Mouse (Mus musculus): ENCODE data around the gene Naa38.

Naa38 gene

DNA sequence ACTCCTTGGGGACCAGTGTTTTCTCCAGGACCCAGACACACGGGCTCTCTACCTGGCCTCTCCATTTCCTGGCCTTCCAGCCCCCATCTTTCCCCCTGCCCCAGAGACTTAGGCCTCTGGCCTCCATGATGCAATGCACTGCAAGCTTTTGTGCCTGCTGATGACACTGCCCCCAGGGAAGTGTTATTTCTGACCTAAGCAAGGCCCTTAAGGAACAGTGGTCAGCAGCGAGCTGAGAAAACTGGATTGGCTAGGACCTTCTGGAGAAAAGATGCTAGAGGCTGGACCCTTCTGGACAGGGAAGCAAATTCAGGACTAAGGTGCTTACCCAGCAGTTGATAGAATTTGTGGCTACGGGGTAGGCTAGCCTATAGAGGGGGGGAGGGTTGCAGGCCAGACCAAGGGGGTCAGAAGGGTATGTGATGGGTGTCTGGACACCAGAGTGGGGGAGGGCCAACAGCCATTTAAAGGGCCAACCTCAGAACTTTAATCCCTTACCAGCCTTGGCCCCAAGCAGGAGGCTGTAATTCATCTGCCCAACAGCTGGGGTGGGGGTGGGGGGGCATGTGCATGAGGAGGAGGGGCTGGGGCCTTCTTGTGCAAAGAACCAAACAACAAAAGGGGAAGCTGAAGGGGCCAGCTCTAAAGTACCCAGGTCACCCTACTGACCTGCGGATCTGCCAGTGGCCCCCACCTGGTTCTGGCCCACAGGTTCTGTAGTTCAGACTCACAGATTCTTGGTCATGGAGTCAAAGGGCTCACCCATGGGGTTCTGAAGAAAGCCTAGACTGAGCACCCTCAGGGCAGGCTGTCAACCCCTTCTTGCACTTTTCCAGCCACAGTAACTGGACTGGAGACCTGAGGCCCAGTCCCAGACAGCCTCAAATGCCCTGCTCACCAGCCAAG, 19.4 kb downstream of the Naa38 start:
- no peak for DNase-seq (ENCODE audit: low spot score)

DNA sequence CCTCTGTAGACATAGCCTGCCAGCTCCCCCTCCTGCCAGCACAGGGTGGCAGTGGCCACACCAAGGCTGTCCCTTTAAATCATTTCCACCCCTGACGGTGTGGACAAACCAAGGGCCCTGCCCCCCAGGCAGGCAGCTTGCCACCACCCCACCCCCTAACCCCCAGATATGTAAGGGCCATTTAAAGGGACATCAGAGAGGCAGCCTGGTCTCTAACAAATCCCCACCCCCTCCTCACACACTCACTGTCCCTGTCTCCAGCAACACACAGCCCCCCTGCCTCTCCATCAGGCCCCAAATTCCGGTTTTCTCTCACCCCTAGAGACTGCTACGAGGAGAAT, 20.0 kb downstream of the Naa38 start:
- DNase-seq (ENCODE audit: low spot score): no peak

DNA sequence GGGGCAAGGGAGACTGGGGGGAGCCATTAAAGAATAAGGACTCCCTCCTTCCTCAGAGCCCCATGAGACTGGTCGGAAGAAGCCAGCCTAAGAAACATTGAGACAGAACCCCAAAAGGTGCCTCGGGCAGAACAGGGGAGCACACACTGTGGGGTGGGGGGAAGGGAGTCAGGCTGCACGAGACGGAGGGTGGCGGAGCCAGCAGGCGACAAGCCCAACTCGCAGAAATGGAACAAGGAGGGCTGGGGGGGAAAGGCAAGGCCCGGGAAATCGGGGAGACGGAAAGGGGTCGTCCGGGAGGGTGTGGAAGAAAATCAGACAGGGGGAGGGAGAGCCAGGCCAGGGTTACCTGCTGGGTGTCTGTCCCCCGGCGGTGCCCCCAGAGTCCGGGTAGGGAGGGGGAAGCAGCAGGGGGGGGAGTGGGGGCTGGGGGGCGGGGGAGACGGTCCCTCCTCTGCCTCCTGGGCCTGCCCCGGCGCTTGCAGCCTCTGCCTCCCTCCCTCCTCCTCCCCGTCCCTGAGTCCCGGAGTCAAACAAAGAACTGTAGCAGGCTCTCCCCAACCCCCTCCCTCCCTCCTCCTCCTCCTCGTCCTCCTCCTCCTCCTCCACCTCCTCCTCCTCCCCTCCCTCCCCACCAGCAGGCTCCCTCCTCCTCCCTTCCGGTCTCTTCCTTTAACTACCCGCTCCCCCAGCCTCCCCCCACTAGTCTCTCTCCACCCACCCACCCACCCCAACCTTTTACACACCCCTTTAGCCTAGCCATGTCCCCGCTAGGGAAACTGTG, 20.6 kb downstream of the Naa38 start:
- no peak for DNase-seq (ENCODE audit: low spot score)

DNA sequence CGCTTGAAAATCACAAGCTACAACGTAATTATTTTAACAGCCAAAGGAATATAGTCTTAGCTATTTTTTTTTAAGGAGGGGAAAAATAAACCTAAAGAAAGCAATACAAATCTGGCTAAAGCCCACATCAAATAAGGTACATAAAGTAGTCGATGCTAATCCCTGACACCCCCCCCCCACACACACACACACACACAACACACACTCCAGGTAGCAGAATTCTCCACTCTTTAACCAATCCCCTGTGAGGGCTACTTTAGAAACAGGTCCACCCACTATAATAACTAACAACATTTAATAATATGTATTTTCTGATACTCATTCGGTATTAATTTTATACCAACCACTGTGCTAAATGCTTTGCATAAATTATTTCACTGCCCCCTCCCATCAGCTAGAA, 21.2 kb downstream of the Naa38 start:
- no peak for DNase-seq (ENCODE audit: low spot score)

DNA sequence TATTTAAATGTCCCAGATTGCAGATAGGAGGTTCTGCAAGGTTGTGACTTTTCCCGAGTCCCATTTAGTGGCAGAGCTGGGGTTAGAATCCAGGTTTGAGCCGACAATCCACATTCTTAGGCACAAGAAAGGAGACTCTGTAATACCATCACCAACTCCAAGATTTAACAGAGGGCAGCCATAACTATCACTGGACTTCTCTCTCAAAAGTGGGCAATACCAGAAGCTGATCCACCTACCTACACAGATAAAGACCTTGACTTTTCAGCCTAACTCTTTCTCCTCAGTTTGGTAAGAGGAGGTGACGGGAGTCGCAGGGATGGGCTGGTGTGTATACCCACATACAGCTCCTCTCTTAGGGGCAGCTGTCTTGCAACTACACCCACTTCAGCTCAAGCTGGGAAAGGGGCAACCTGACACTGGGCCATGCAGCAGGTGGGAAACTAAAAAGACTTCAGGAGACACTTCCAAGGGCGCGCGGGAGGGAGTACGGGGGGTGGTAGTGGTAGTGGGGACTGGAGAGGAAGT, 21.7 kb downstream of the Naa38 start:
- no peak for DNase-seq (ENCODE audit: low spot score)

DNA sequence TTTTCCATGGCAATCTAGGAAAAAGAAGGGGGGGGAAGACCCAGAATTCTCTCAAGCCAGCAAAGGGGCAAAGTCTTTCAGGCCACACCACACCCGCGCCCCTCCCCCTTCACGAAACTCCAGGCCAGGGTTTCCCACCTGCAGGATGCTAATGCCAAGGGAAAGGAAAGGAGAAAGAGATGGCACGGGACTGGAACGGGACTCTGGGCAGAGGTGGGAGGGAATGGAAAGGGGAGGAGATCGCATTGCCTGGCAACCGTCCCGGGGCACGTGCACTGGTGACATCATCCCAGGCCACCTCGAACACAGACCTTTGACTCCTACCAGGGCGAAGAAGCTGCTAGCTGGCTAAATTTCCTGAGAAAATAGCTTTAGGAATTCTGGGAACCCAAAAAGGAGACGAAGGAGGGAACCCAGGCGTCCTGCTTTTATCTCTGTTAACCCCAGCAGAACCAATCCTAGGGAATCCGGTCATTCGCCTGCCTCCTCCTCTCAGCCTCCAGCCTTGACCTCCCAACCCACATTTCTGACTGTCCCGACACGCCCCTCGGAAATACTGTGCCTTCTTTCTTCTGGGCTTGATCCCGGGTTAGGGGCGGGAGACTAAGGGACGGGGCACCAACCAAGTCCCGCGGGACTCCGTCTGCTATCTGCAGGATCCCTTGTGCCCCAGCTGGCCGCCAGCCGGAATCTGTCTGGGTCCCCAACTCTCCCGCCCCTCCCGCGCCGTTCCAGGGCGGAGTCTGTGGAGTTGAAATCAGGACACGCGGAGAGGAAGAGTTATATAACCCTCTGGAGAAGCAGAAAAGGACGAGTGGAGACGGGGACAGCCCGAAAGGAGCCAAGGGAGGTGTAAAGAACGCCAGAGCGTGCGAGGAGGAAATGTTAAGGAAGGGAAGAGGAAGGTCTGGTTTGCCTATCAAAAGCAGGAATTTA, 22.4 kb downstream of the Naa38 start:
- peak; percentile 95 for DNase-seq (ENCODE audit: low spot score)

DNA sequence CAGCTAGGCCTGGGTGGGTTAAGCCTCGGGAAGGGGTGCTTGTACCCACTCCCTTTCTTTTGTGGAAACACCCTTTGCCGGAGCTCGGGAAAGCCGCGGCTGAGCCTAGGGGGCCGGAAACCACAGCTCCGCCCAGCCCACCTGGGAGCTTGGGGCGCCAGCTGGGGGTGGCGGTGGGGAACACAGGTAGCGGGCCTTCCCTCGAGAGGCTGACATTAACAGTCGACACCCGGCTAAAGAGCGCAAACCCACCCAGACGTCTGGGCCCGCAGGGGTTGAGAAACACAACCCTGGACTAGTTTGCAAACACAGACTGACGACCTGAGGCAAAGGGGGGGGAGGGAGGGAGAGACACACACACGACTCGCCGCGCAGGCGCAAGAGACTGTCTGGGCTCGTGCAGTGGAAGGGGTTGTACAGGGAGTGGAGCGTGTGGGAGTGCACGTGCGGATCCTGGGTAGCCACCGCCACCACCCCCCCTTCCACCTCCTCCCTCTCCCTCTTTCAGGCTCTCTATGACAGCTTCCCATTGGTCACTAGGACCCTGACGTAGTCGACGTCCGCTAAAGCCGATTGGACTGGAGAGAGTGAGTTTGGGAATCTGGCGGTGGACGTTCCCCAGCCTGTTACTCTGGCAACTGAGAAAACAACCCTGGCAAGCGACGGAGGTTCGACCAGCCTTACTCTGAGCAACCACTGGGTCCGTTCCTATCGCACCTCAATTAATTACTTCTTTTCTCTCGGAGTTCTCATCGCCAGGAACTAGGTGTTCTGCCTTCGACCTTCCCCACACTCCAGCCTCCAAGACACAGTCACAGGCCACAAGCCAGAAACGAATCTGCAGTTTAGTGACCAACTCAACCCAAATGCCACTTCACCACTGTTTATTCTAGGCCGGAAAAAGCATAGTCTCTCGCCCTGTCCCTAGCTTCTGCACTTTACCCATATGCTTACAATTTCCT, 23.5 kb downstream of the Naa38 start:
- peak; percentile 70 for DNase-seq (ENCODE audit: low spot score)

DNA sequence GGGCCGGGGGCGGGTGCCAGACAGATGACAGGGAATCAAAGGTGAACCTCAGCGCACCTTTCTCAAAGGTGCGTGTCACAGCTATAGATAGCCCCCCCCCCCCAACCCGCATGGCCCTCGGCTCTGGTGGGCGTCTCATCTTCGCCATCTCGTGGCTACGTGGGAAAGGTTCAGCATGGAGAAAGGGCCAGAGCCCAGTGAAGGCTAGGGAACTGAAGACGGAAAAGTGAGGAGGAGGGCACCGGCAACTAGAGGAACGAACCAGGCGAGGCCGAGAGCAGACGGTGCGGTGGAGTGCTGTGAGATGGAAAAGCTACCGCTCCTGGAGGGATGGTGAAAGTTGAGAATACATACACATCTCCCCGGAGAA, 24.1 kb downstream of the Naa38 start:
- no peak for DNase-seq (ENCODE audit: low spot score)

DNA sequence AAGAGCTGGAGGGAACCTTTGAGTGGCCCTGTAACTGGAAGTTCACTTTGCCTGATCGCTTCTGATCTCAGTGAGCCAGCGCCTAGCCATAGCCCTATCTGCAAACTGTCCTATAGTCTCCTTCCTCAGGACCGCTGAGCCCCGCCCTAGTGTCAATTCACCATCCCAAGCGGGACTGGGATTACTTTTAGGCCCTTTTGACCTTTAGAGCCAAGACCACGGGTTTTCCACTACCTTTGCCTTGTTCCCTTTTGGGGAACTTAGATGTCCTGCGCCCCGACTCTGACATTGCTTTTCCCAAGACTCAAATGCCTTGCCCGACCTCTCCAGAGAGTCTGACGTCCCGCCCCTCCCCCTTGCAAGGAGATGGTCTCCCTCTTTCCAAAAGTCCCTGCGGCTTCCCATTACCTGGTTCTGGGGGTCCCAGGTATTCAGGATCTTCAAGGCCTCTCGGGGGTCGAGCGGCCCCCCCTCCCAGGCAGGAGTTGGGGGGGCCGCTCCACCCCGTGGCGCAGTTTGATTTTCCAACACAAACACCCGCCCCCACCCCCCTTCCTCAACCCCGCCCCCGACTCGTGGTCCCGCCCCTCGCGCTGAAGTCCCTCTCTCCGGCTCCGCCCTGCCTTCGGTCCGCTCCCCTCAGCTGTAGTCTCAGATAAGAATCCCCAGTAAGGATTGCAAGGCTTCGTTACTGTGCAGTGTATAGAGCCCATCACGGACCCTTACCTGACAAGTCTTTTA, 24.7 kb downstream of the Naa38 start:
- DNase-seq (ENCODE audit: low spot score): no peak

DNA sequence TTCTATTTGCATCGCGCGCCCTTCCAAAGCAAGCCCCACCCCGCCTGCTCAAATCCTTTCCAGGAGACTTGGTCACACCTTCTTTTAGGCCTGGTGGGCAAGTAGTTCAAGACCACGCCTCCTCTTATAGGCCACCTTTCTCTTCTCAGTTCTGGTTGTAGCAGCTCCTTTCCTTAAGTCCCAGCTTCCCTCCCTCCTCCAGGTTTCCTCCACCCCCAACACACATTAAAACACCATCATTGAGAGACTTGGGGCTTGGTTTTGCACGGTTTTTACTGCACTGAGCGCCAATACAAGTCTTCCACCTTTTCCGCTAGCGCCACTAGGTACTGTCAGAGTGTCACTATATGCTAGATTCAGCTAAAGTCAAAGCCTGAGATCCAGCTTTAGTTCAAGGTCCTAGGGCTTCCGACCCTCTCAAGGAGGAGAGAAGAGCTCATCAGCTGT, 25.3 kb downstream of the Naa38 start:
- DNase-seq (ENCODE audit: low spot score): no peak

DNA sequence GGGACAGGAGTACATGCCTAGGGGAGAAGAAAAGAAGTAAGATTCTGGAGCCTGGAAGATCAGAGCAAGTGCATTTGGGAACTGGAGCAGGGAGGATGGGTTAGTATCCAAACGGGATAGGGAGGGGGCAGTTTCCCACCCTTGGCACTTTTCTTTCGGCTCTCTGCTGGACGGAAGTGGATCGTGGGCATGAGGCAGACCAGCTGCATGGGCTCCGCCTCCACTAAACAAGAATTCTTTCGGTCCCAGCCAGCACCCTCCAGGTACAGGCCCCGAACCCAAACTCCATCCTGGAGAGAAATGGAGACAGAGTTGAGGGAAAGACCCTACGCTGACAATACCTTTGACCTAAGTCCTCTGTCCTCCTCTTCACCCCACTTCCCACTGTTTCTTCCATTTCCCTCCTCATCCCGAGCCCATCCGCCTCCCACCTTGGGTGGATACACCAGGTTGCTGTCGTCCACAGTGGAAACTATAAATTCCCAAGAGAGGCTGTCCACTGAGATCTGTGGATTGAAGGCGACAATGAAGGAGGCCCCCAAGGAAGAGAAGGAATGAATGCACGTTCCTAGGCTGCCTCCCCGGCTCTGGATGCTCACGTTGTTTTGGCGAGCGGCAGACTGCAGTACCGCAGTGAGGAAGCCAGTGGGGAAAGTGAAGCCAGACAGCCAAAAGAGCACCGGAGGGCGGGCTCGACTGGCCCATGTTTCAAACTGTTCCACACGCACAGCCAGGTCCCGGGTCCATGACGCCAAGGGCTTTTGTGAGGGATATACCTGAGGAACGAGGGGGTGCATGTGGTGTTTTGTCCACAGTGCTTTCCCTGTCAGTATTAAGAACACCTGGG, 26.1 kb downstream of the Naa38 start:
- no peak for DNase-seq (ENCODE audit: low spot score)

DNA sequence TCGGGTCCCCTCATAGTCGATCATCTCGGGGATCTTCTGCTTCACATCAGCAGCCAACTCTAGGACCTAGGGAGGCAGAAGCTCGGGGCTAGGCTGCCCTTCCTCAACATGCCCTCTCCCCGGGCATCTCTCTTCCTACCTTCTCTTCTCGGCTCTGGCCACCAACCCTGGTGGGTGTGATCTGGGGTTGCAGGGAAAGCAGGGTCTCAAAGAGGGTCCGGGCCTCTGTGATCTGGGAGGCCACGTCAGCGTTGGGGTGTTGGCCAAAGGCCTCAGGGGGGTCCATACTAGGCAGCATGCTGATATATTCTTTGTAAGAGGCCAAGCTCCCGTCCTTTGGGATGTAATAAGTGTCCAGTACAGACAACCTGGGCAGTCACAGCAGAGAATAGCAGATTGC, 27.6 kb downstream of the Naa38 start:
- DNase-seq (ENCODE audit: low spot score): no peak

DNA sequence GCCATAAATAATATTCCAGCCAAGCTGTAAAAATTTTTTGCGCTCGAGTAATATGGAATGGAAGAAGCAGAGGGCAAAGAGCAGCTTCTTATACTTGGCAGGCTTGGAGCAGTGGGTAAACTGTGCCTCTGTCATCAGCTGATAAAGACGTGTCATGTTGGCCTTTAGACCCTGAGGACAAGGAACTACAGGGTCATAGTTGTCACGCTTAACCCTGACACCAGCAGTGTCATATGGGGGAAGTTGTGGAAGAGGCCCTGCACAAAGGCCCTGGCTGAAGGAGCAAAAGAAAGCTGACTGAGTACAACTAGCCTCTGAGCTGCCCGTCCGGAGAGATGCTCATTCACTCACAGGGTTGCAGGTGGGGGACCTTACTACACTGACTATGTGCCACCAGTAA, 28.6 kb downstream of the Naa38 start:
- DNase-seq (ENCODE audit: low spot score): no peak

DNA sequence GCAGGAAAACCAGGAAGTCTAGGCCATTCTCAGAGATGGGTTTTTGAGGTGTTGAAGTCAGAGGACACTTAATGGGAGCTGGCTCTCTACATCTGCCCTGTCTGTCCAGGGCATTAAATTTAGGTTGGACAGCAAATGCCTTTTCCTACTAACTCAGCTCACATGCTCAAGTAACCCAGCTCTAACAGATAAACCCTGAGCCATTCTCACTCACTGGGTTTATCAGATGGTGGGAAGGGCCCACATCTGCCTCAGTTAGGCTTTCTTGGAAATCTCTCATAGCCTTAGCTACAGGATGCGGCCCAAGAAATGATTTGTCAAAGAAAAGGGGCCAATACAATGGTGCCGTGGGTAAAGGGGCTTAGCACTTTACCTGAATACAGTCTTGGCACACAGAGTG, 31.0 kb downstream of the Naa38 start:
- DNase-seq (ENCODE audit: low spot score): no peak

DNA sequence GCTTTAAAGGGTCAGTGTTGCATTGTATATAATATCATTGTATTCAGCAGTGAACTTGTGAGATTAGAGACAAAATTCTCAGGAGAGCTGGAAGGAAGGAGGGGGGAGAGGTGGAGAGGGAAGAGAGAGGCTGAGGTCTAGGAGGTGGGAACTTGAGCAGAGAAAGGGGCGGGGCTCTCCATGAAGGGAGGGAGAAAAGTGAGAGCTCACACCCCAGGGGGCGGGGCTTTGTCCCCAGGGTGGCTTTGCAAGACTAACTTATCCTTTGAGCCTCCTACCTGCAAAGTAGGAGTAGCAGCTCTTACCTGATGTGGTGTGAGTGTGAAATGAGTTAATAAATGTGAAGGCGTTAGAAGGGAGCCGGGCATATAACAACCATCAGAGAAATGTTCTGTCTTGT, 33.5 kb downstream of the Naa38 start:
- DNase-seq (ENCODE audit: low spot score): no peak

DNA sequence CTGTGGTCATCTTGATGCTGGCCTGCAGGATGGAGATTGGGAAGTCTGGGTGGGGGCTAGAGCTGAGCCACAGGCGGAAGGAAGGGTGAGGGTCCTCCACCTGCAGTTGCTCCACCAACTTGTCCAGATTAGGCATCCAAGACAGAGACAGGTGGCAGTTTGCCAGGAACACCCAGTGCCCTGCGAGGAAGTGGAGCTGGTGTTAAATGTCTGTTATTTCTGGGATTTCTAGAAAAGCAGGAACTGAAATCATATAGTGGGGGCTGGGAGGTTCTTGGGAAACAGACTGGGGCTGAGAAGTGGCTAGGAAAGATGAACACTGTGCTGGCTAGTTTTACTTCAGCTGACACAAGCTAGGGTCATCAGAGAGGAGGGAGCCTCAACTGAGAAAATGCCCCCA, 34.0 kb downstream of the Naa38 start:
- no peak for DNase-seq (ENCODE audit: low spot score)

DNA sequence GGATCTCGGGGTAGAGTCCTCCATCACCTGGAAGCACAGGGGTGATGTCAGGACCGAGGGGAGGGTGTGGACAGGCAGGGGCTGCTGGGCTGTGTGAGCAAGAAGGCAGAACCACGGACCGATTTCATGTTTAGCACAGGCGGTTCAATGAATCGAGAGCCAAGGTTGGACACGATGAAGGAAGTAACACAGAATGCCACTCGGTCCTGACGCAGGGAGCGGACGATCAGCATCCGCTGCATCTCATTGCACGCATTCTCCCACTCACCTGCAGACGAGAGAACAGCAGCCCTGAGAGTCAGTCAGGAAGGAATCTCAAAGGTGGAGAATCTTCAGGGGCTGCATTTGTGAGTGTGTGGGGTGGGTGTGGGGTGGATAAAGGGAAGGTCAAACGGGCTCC, 35.3 kb downstream of the Naa38 start:
- no peak for DNase-seq (ENCODE audit: low spot score)

DNA sequence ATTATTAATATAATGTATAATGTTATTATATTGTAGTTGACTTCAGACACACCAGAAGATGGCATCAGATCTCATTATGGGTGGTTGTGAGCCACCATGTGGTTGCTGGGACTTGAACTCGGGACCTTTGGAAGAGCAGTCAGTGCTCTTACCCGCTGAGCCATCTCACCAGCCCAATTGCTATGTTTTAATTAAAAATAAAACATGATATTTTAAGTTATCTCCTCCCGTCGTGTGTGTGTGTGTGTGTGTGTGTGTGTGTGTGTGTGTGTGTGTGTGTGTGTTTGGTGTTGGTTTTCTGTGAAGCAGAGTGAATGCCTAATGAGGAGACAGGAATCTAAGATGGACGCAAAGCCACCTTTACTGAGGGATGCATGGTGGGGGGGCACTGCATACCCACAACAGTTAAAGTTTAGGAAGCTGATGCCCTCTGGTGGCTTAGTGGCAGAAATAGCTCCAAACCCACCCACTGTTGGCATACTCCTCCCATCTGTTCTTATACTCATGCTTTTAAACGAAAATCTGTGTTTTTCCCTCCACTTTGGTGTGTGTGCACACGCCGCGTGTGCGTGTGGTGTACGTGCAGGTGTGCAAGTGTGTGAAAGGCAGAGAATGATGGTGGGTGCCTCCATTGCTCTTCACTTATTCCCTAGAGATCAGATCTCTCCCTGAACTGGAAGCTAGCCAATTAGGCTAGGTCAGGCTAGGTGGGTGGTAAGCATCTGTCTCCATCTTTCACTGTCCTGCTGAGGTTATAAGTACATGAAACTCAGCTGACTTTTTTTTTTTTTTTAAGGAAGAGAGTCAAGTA, 36.7 kb downstream of the Naa38 start:
- DNase-seq (ENCODE audit: low spot score): no peak

DNA sequence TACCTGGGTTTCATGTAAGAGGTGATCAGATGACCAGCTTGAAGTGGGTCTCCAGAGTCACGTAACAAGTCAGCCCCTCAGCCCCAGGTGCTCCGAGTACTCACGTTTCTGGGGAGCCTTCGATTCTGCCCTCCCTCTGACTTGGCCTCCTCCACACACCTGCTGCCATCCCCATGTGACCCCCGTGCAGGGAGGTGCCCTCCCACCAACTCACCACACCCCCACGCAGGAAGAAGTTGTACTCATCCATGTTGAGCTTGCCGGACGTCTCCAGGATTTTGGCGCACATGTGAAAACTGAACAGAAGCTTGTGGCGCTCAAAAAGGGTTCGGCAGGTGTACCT, 37.3 kb downstream of the Naa38 start:
- DNase-seq (ENCODE audit: low spot score): no peak

Data from ovary, postnatal 10 days (tissue).